Mouse (Mus musculus) left cerebral cortex, adult 11 months (tissue): ENCODE data around the gene Ncam2.
A peak's percentile ranks its signal among the peaks of the same experiment; 100 is the strongest.
"Not testable (repeated sequence)": the region's sequence is repeated elsewhere in the genome, so short reads cannot be mapped to it uniquely, and the experiment has no call there.

ENCODE experiments used
- DNase-seq: peaks from one replicate; pipeline ENCODE4 v3.0.0; 2022; ENCODE audit warnings: low spot score

The Ncam2 gene

DNA sequence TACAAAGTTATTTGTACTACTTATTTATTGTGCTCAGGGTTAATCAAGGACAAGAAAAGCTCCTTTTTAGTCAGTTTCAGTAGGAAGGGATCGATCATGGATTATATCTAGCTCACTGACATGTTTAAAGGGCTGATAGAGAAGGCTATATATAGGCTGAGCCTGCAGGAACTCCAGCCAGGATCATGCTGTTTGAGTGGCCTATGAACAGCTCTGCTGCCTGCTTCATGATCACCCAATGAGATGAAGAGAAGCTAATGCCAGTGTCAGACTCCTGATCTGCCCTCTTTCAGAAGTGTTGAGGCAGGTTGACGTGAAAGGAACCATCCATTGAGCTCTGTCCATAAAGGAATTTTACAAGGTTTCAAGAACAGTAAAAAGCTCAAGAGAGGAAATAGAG, 103.3 kb downstream of the Ncam2 start:
- no peak for DNase-seq

DNA sequence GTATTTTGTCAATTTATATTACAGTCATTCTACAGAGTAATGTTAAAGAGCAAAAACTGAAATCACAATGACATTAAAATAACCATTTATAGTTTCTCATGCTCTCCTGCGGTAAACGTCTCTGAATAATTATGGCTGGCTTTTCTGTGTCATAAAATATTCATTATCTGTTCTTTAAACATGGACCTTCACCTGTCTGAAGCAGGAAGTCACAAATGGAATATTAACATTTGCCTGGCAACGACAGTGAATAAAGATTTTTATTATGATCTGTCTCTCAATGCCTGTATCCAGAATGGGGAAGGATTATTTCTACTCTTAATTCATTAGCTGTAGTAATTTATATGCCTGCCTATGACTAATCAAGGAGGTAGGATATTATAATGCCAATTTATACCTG, 108.7 kb downstream of the Ncam2 start:
- no peak for DNase-seq

DNA sequence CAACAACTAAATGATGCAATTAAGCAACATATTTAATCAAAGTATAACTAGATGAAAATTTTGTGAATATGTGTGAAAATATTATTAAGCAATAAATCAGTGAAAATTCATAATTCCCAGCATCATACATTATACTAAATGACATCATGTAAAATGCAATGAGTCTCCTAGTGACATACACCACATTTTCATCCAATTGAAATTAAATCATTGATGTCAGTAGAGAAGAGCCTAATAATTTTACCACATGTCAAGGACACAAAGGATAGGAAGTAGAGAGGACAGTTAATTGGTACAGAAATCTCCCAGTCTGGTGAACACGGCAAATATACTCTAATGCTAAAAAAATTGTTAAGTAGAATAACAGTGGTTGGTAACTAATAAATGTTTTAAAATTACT, 118.5 kb downstream of the Ncam2 start:
- DNase-seq, result no peak

- DNase-seq, result peak; percentile 51
Measured at GRCm38 (mm10) chr16:81330539-81330938, 130.0 kb downstream of the Ncam2 start.

DNA sequence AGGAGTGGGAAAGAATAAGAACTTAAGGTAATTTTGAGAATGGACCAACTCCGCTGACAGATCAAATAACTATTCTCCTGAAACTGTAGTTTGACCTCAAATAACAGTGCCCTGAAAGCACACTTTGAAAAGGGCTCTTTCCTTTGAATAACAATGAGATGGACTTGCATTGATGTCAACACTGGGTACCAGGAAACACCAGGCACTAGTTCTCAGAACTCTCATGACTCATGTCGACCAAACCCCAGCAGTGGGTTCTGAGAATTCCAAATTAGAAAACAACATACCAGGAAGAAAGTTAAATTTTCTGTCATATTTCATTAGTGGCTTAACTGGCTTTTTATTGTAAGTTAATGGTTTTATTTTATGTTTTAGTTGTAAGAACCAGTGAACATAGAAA, 165.4 kb downstream of the Ncam2 start:
- DNase-seq, result peak; percentile 12

GRCm38 (mm10) chr16:81374234-81374633, 173.7 kb downstream of the Ncam2 start:
- no peak for DNase-seq

GRCm38 (mm10) chr16:81380434-81380833, 179.9 kb downstream of the Ncam2 start:
- DNase-seq, result no peak

- DNase-seq, result no peak
Measured at GRCm38 (mm10) chr16:81388646-81389045, 188.1 kb downstream of the Ncam2 start.

DNA sequence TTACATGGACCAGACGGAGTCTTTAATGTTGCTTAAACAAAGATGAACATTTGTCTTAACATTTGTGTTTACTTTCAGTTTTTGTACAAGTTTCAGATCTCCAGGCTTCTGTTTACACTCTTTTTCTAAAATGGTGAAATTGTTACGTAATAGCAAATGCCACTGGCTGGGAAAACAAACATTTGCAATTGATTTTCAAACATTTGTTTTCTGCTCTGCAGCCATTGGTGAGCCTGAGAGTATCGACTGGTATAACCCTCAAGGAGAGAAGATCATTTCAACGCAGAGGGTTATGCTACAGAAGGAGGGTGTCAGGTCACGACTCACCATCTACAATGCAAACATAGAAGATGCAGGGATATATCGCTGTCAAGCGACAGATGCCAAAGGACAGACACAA, 234.1 kb downstream of the Ncam2 start:
- no peak for DNase-seq

DNA sequence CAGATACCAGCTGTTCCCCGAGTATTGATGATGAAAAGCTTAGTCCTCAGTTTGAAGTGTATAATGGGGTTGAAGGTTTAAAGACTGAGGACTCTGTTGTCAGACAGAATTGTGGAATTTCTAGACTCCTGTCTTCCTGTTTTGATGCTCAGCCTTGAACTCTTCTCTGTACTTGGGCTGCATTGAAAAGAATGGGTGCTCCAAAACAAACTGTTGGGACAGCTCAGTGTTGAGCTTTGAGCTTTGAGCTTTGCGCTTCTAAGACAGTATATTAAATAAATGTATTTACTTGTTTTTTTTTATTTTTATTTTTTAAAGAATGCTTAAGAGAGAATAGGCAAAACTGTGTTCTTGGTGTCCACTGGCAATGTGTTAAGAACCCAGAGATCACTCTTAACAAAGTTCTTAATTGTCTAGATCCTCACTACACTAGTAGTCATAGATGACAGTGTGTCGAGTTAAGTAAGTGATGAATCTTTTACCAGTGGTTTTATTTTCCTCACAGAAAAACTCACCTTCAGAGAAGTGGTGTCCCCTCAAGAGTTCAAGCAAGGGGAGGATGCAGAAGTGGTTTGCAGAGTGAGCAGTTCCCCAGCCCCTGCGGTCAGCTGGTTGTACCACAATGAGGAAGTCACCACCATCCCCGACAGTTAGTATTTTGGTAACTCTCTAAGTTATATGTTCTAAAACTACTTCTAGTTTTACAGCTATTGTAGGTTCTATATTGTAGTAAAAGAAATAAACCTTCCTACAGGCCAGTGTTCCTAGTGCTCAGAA, 236.8 kb downstream of the Ncam2 start:
- DNase-seq, result no peak

DNA sequence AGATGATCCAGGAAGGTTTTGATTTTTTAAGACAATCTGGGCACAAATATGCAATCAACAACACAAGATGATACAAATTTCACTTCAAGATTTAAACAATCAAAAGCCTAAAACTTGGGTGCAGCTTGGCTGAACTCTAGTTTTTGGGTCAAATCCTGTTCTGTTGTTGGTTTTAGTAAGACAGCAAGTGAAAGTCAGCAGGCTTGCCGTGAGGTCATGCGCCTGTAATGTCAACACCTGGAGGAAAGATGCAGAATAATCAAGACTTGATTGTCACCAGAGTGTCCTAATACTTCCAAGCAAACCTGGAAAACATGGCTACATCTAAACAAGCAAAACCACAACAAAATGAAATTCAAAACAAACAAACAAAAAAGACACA, 237.4 kb downstream of the Ncam2 start:
- DNase-seq, result no peak

GRCm38 (mm10) chr16:81450851-81451250, 250.4 kb downstream of the Ncam2 start:
- DNase-seq, result no peak

GRCm38 (mm10) chr16:81452988-81453387, 252.5 kb downstream of the Ncam2 start:
- DNase-seq, result no peak

- DNase-seq, result no peak
Measured at GRCm38 (mm10) chr16:81454472-81454871, 254.0 kb downstream of the Ncam2 start.

- not testable (repeated sequence) for DNase-seq
Measured at GRCm38 (mm10) chr16:81462731-81463130, 262.2 kb downstream of the Ncam2 start.

GRCm38 (mm10) chr16:81472925-81473324, 272.4 kb downstream of the Ncam2 start:
- DNase-seq, result no peak

GRCm38 (mm10) chr16:81481058-81481457, 280.6 kb downstream of the Ncam2 start:
- DNase-seq, result no peak

GRCm38 (mm10) chr16:81496111-81496510, 295.6 kb downstream of the Ncam2 start:
- no peak for DNase-seq

DNA sequence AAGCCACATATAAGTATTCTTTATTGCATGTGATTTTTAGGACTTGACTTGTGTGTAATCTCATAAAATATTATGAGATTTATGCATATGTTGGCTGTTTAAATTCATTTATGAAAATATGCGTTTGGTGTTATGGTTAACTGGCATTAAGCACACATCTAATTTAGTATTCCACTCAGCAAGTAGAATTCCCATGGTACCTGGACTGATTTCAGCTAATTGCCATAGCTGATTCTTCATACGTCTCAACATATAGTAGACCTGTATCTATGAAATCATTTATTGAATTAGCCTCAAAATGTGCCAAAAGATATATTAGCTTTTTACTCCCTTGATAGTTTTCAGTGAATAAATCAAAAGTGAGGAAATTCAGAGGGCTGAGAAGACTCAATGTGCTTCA, 302.1 kb downstream of the Ncam2 start:
- no peak for DNase-seq

- DNase-seq, result no peak
Measured at GRCm38 (mm10) chr16:81536230-81536629, 335.7 kb downstream of the Ncam2 start.

GRCm38 (mm10) chr16:81587565-81588107, 387.1 kb downstream of the Ncam2 start:
- DNase-seq, result no peak

DNA sequence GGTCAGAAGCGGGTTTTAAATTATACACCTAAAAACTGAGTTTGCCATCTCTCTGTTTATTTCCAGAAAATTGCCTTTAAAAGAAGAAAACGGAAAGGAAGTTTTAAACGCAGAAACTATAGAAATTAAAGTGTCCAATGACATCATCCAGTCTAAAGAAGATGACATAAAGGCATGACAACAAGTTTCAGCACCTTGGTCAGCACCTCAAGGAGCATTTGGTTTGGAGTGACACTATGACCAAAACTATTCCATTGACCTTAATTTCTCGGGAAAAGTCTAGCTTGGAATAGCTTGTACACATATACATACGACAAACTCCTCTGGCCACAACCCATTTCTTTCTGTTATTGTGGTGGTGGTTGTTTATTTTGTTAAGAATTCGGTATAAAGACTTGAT, 422.8 kb downstream of the Ncam2 start:
- no peak for DNase-seq

- DNase-seq, result no peak
Measured at GRCm38 (mm10) chr16:81623776-81624175, 423.3 kb downstream of the Ncam2 start.

GRCm38 (mm10) chr16:81650286-81650685, 449.8 kb downstream of the Ncam2 start:
- no peak for DNase-seq
